Mouse (Mus musculus): ENCODE data around the gene Galnt9. TPM values are rescaled to one million over a fixed set of nuclear protein-coding genes. Genes with fewer than 3 reads are reported as not detected.
A peak's percentile ranks its signal among the peaks of the same experiment; 100 is the strongest.

Gene Galnt9
- polyA plus RNA-seq, 1 experiment from 2014 or later: 3.6 TPM

- H3K9me3 ChIP-seq: no peaks in the 10 kb centered on the region
- ATAC-seq (ENCODE audit: low FRiP score): no peak
- 79% methylated on average over 4 of the region's 4 CpGs for WGBS
- peaks cover 6% of the 10 kb centered on the region for H3K27me3 ChIP-seq
- H3K4me1 ChIP-seq: peaks cover 11% of the 10 kb centered on the region; the same call in 1 of the 2 replicates
- no peaks in the 10 kb centered on the region for H3K36me3 ChIP-seq (replicated peaks)
- no peak overlapping the region for H3K9ac ChIP-seq
- no peak overlapping the region for H3K27ac ChIP-seq
- H3K4me2 ChIP-seq: no peak overlapping the region
- no peak overlapping the region for H3K4me3 ChIP-seq (replicated peaks)
Measured at GRCm38 (mm10) chr5:110513791-110514190, 30.4 kb upstream of the Galnt9 start.

GRCm38 (mm10) chr5:110514694-110515093, 29.5 kb upstream of the Galnt9 start:
- no peak overlapping the region for H3K9ac ChIP-seq
- H3K27ac ChIP-seq: no peak overlapping the region
- H3K4me3 ChIP-seq (replicated peaks): no peak overlapping the region
- H3K27me3 ChIP-seq: peaks cover 6% of the 10 kb centered on the region
- H3K36me3 ChIP-seq (replicated peaks): no peaks in the 10 kb centered on the region
- H3K4me1 ChIP-seq: peaks cover 10% of the 10 kb centered on the region; the same call in 1 of the 2 replicates
- ATAC-seq (ENCODE audit: low FRiP score): no peak
- WGBS: 82% methylated on average over 3 of the region's 3 CpGs
- no peak overlapping the region for H3K4me2 ChIP-seq
- H3K9me3 ChIP-seq: no peaks in the 10 kb centered on the region

- 89% methylated on average over 4 of the region's 4 CpGs for WGBS
- H3K27ac ChIP-seq: no peak overlapping the region
- no peak overlapping the region for H3K4me2 ChIP-seq
- no peak overlapping the region for H3K4me3 ChIP-seq (replicated peaks)
- no peaks in the 10 kb centered on the region for H3K36me3 ChIP-seq (replicated peaks)
- H3K9ac ChIP-seq: no peak overlapping the region
- peaks cover 8% of the 10 kb centered on the region; the same call in 1 of the 2 replicates for H3K4me1 ChIP-seq
- H3K27me3 ChIP-seq: peaks cover 6% of the 10 kb centered on the region
- no peak for ATAC-seq (ENCODE audit: low FRiP score)
- H3K9me3 ChIP-seq: no peaks in the 10 kb centered on the region
Measured at GRCm38 (mm10) chr5:110516390-110516789, 27.8 kb upstream of the Galnt9 start.

GRCm38 (mm10) chr5:110518086-110518783, 25.9 kb upstream of the Galnt9 start:
- Histone ChIP-seq H3K27me3 (no peaks in the 10 kb centered on the region; the same call in 1 of the 2 replicates), H3K4me1 (peaks cover 8% of the 10 kb centered on the region; the same call in 1 of the 2 replicates), H3K27ac (no peak overlapping the region), H3K36me3 (replicated peaks) (no peaks in the 10 kb centered on the region), H3K4me3 (replicated peaks) (0 out of 2 replicates have a peak overlapping the region, but pooled peaks have one; percentile 1), H3K9ac (no peak overlapping the region), H3K9me3 (no peaks in the 10 kb centered on the region), H3K4me2 (peak overlapping the region; percentile 31)
- peak; percentile 51; the same call in 1 of the 2 replicates for ATAC-seq (ENCODE audit: low FRiP score)
- WGBS: 21% methylated on average over 14 of the region's 14 CpGs

GRCm38 (mm10) chr5:110520974-110521373, 23.2 kb upstream of the Galnt9 start:
- ATAC-seq (ENCODE audit: low FRiP score): no peak
- H3K27me3 ChIP-seq: no peaks in the 10 kb centered on the region; the same call in 1 of the 2 replicates
- no peak overlapping the region for H3K4me2 ChIP-seq
- 88% methylated on average over 4 of the region's 4 CpGs for WGBS
- H3K27ac ChIP-seq: no peak overlapping the region
- peaks cover 8% of the 10 kb centered on the region; the same call in 1 of the 2 replicates for H3K4me1 ChIP-seq
- H3K9ac ChIP-seq: no peak overlapping the region
- no peaks in the 10 kb centered on the region for H3K36me3 ChIP-seq (replicated peaks)
- H3K4me3 ChIP-seq (replicated peaks): no peak overlapping the region
- H3K9me3 ChIP-seq: no peaks in the 10 kb centered on the region

GRCm38 (mm10) chr5:110521822-110522221, 22.3 kb upstream of the Galnt9 start:
- WGBS: 73% methylated on average over 7 of the region's 7 CpGs
- Histone ChIP-seq H3K4me2 (no peak overlapping the region), H3K4me3 (replicated peaks) (no peak overlapping the region), H3K9me3 (no peaks in the 10 kb centered on the region), H3K36me3 (replicated peaks) (no peaks in the 10 kb centered on the region), H3K27me3 (no peaks in the 10 kb centered on the region; the same call in 1 of the 2 replicates), H3K9ac (no peak overlapping the region), H3K4me1 (peaks cover 8% of the 10 kb centered on the region; the same call in 1 of the 2 replicates), H3K27ac (no peak overlapping the region)
- no peak for ATAC-seq (ENCODE audit: low FRiP score)

- Histone ChIP-seq H3K4me2 (no peak overlapping the region), H3K9me3 (no peaks in the 10 kb centered on the region), H3K4me1 (peaks cover 4% of the 10 kb centered on the region; the same call in 1 of the 2 replicates), H3K4me3 (replicated peaks) (no peak overlapping the region), H3K36me3 (replicated peaks) (no peaks in the 10 kb centered on the region), H3K27me3 (no peaks in the 10 kb centered on the region), H3K27ac (no peak overlapping the region), H3K9ac (no peak overlapping the region)
- ATAC-seq (ENCODE audit: low FRiP score): no peak
- 80% methylated on average over 4 of the region's 4 CpGs for WGBS
Measured at GRCm38 (mm10) chr5:110523296-110523695, 20.9 kb upstream of the Galnt9 start.

GRCm38 (mm10) chr5:110525701-110526100, 18.5 kb upstream of the Galnt9 start:
- Histone ChIP-seq H3K36me3 (replicated peaks) (no peaks in the 10 kb centered on the region), H3K27ac (no peak overlapping the region), H3K9me3 (no peaks in the 10 kb centered on the region), H3K27me3 (no peaks in the 10 kb centered on the region), H3K4me2 (no peak overlapping the region), H3K9ac (no peak overlapping the region), H3K4me3 (replicated peaks) (no peak overlapping the region), H3K4me1 (no peaks in the 10 kb centered on the region)
- WGBS: 85% methylated on average over 6 of the region's 6 CpGs
- no peak for ATAC-seq (ENCODE audit: low FRiP score)

- no peak for ATAC-seq (ENCODE audit: low FRiP score)
- Histone ChIP-seq H3K4me1 (no peaks in the 10 kb centered on the region), H3K4me3 (replicated peaks) (no peak overlapping the region), H3K27ac (no peak overlapping the region), H3K9ac (no peak overlapping the region), H3K27me3 (no peaks in the 10 kb centered on the region), H3K4me2 (no peak overlapping the region), H3K36me3 (replicated peaks) (no peaks in the 10 kb centered on the region), H3K9me3 (no peaks in the 10 kb centered on the region)
- 91% methylated on average over 4 of the region's 4 CpGs for WGBS
Measured at GRCm38 (mm10) chr5:110526556-110526955, 17.6 kb upstream of the Galnt9 start.

- no peaks in the 10 kb centered on the region for H3K9me3 ChIP-seq
- no peak overlapping the region for H3K4me3 ChIP-seq (replicated peaks)
- 0 out of 2 replicates have a peak, but pooled peaks cover 8% of the 10 kb centered on the region for H3K27me3 ChIP-seq
- WGBS: 71% methylated on average over 4 of the region's 4 CpGs
- H3K4me1 ChIP-seq: no peaks in the 10 kb centered on the region
- H3K36me3 ChIP-seq (replicated peaks): no peaks in the 10 kb centered on the region
- H3K4me2 ChIP-seq: no peak overlapping the region
- H3K27ac ChIP-seq: no peak overlapping the region
- no peak overlapping the region for H3K9ac ChIP-seq
- no peak for ATAC-seq (ENCODE audit: low FRiP score)
Measured at GRCm38 (mm10) chr5:110531091-110531490, 13.1 kb upstream of the Galnt9 start.

- no peak overlapping the region for H3K4me2 ChIP-seq
Measured at GRCm38 (mm10) chr5:110534402-110534801, 9.8 kb upstream of the Galnt9 start.

GRCm38 (mm10) chr5:110535964-110536363, 8.2 kb upstream of the Galnt9 start:
- Histone ChIP-seq H3K9ac (no peak overlapping the region), H3K4me1 (no peaks in the 10 kb centered on the region), H3K4me2 (no peak overlapping the region), H3K36me3 (replicated peaks) (no peaks in the 10 kb centered on the region), H3K9me3 (no peaks in the 10 kb centered on the region), H3K27me3 (peaks cover 8% of the 10 kb centered on the region; the same call in 1 of the 2 replicates), H3K4me3 (replicated peaks) (no peak overlapping the region), H3K27ac (no peak overlapping the region)
- no peak for ATAC-seq (ENCODE audit: low FRiP score)
- whole genome bisulfite sequencing: 93% methylated on average over 8 of the region's 8 CpGs

More at GRCm38 (mm10) chr5:110534402-110534801, 9.8 kb upstream of the Galnt9 start:
- ATAC-seq (ENCODE audit: low FRiP score): no peak
- 61% methylated on average over 1 of the region's 1 CpGs for WGBS
- H3K4me1 ChIP-seq: no peaks in the 10 kb centered on the region
- H3K9me3 ChIP-seq: no peaks in the 10 kb centered on the region
- H3K27me3 ChIP-seq: 0 out of 2 replicates have a peak, but pooled peaks cover 8% of the 10 kb centered on the region
- no peak overlapping the region for H3K4me3 ChIP-seq (replicated peaks)
- no peak overlapping the region for H3K9ac ChIP-seq
- no peak overlapping the region for H3K27ac ChIP-seq
- no peaks in the 10 kb centered on the region for H3K36me3 ChIP-seq (replicated peaks)

GRCm38 (mm10) chr5:110540947-110541346, 3.2 kb upstream of the Galnt9 start:
- no peak overlapping the region for H3K4me3 ChIP-seq (replicated peaks)
- WGBS: 78% methylated on average over 2 of the region's 2 CpGs
- ATAC-seq (ENCODE audit: low FRiP score): no peak

More at GRCm38 (mm10) chr5:110540947-110541346, 3.2 kb upstream of the Galnt9 start:
- Histone ChIP-seq H3K27me3 (peaks cover 45% of the 10 kb centered on the region), H3K4me2 (no peak overlapping the region), H3K36me3 (replicated peaks) (no peaks in the 10 kb centered on the region), H3K9me3 (no peaks in the 10 kb centered on the region), H3K4me1 (peaks cover 12% of the 10 kb centered on the region), H3K27ac (no peak overlapping the region), H3K9ac (no peak overlapping the region)

Measured in forebrain, embryonic 12.5 days (tissue).